Mouse (Mus musculus): Measurements from ENCODE around the gene Pld2. TPM values are rescaled to one million over a fixed set of nuclear protein-coding genes. Genes with fewer than 3 reads are reported as not detected.

Gene Pld2
- polyA plus RNA-seq, 1 experiment from 2014 or later = 2.0 TPM

Other genes starting within 250 kb of the Pld2 start
- gene Alox12e, start 217.4 kb upstream of the Pld2 start, polyA plus RNA-seq (2016; fragmentation: Nextera tagmentation; extraction: Ambion mirVana) = 0.06 TPM in 1 of 2 replicates, not detected in the other
- not detected in 2 replicates for gene Alox15, start 188.0 kb upstream of the Pld2 start, polyA plus RNA-seq (2016; fragmentation: Nextera tagmentation; extraction: Ambion mirVana)
- gene Pelp1, start 130.0 kb upstream of the Pld2 start, polyA plus RNA-seq (2016; fragmentation: Nextera tagmentation; extraction: Ambion mirVana) = 63.0 and 65.1 TPM in 2 replicates
- gene Arrb2, start 107.4 kb upstream of the Pld2 start, polyA plus RNA-seq (2016; fragmentation: Nextera tagmentation; extraction: Ambion mirVana) = 24.6 and 25.5 TPM in 2 replicates
- gene Med11, start 88.1 kb upstream of the Pld2 start, polyA plus RNA-seq (2016; fragmentation: Nextera tagmentation; extraction: Ambion mirVana) = 48.4 and 51.5 TPM in 2 replicates
- 0.09 TPM in 1 of 2 replicates, not detected in the other for gene Zmynd15, start 80.6 kb upstream of the Pld2 start, polyA plus RNA-seq (2016; fragmentation: Nextera tagmentation; extraction: Ambion mirVana)
- 0.49 TPM in 2 replicates for gene Cxcl16, start 80.1 kb upstream of the Pld2 start, polyA plus RNA-seq (2016; fragmentation: Nextera tagmentation; extraction: Ambion mirVana)
- 0.98 and 1.2 TPM in 2 replicates for gene Tm4sf5, start 34.8 kb upstream of the Pld2 start, polyA plus RNA-seq (2016; fragmentation: Nextera tagmentation; extraction: Ambion mirVana)
- 0.30 TPM in 1 of 2 replicates, not detected in the other for gene Vmo1, start 25.4 kb upstream of the Pld2 start, polyA plus RNA-seq (2016; fragmentation: Nextera tagmentation; extraction: Ambion mirVana)
- gene Gltpd2, start 20.9 kb upstream of the Pld2 start, polyA plus RNA-seq (2016; fragmentation: Nextera tagmentation; extraction: Ambion mirVana) = 0.16 and 0.19 TPM in 2 replicates
- gene Psmb6, start 14.7 kb upstream of the Pld2 start, polyA plus RNA-seq (2016; fragmentation: Nextera tagmentation; extraction: Ambion mirVana) = 1,140 and 1,215 TPM in 2 replicates
- not detected in 2 replicates for gene Gm40193, start 7.1 kb upstream of the Pld2 start, polyA plus RNA-seq (2016; fragmentation: Nextera tagmentation; extraction: Ambion mirVana)
- gene Mink1, start 22.8 kb downstream of the Pld2 start, polyA plus RNA-seq (2016; fragmentation: Nextera tagmentation; extraction: Ambion mirVana) = 15.1 and 17.2 TPM in 2 replicates
- not detected in 2 replicates for gene 4930544D05Rik, start 75.8 kb downstream of the Pld2 start, polyA plus RNA-seq (2016; fragmentation: Nextera tagmentation; extraction: Ambion mirVana)
- gene Chrne, start 79.2 kb downstream of the Pld2 start, polyA plus RNA-seq (2016; fragmentation: Nextera tagmentation; extraction: Ambion mirVana) = not detected in 2 replicates
- gene Gp1ba, start 99.1 kb downstream of the Pld2 start, polyA plus RNA-seq (2016; fragmentation: Nextera tagmentation; extraction: Ambion mirVana) = 0.18 and 0.75 TPM in 2 replicates
- 85.0 and 104 TPM in 2 replicates for gene Rnf167, start 107.2 kb downstream of the Pld2 start, polyA plus RNA-seq (2016; fragmentation: Nextera tagmentation; extraction: Ambion mirVana)
- gene Slc25a11, start 107.4 kb downstream of the Pld2 start, polyA plus RNA-seq (2016; fragmentation: Nextera tagmentation; extraction: Ambion mirVana) = 136 and 160 TPM in 2 replicates
- 2,132 and 2,568 TPM in 2 replicates for gene Pfn1, start 114.6 kb downstream of the Pld2 start, polyA plus RNA-seq (2016; fragmentation: Nextera tagmentation; extraction: Ambion mirVana)
- 67.8 and 75.6 TPM in 2 replicates for gene Eno3, start 117.1 kb downstream of the Pld2 start, polyA plus RNA-seq (2016; fragmentation: Nextera tagmentation; extraction: Ambion mirVana)
- gene Spag7, start 129.4 kb downstream of the Pld2 start, polyA plus RNA-seq (2016; fragmentation: Nextera tagmentation; extraction: Ambion mirVana) = 182 and 196 TPM in 2 replicates
- 8.9 and 11.6 TPM in 2 replicates for gene Camta2, start 148.0 kb downstream of the Pld2 start, polyA plus RNA-seq (2016; fragmentation: Nextera tagmentation; extraction: Ambion mirVana)
- 1.1 and 1.2 TPM in 2 replicates for gene Inca1, start 160.1 kb downstream of the Pld2 start, polyA plus RNA-seq (2016; fragmentation: Nextera tagmentation; extraction: Ambion mirVana)
- gene Kif1c, start 160.5 kb downstream of the Pld2 start, polyA plus RNA-seq (2016; fragmentation: Nextera tagmentation; extraction: Ambion mirVana) = 2.0 and 2.2 TPM in 2 replicates
- gene Zfp3, start 224.1 kb downstream of the Pld2 start, polyA plus RNA-seq (2016; fragmentation: Nextera tagmentation; extraction: Ambion mirVana) = 3.0 and 5.1 TPM in 2 replicates

Data from limb, embryonic 10.5 days (tissue).